Mouse (Mus musculus): Measurements from ENCODE around the gene Aptx. TPM values are rescaled to one million over a fixed set of nuclear protein-coding genes. Genes with fewer than 3 reads are reported as not detected.

The Aptx gene
- polyA plus RNA-seq (2015; fragmentation: Nextera tagmentation; extraction: Ambion mirVana) = 31.3 and 33.3 TPM in 2 replicates

GRCm38 (mm10) chr4:40702797-40703709, at the start of gene Aptx:
TSS of gene Aptx (minus strand) at chr4:40703194.

GRCm38 (mm10) chr4:40722011-40722666, 19.1 kb upstream of the Aptx start, which contains the start of gene Dnaja1:
TSS of gene Dnaja1 (plus strand) at chr4:40722150.

Small RNA genes lying within 50 kb of the gene (microRNA-seq; reads per million reads assigned to microRNA genes)
- not detected for gene Mir207 (ENCODE audit: borderline replicate concordance, insufficient number of aligned reads)

Other genes starting within 250 kb of the Aptx start
- 0.51 and 0.60 TPM in 2 replicates for gene Tmem215, start 231.0 kb downstream of the Aptx start, polyA plus RNA-seq (2015; fragmentation: Nextera tagmentation; extraction: Ambion mirVana)
- 338 and 374 TPM in 2 replicates for gene Dnaja1, start 19.0 kb upstream of the Aptx start, polyA plus RNA-seq (2015; fragmentation: Nextera tagmentation; extraction: Ambion mirVana)
- 101 and 134 TPM in 2 replicates for gene Smu1, start 54.7 kb upstream of the Aptx start, polyA plus RNA-seq (2015; fragmentation: Nextera tagmentation; extraction: Ambion mirVana)
- 38.1 and 56.3 TPM in 2 replicates for gene B4galt1, start 150.8 kb upstream of the Aptx start, polyA plus RNA-seq (2015; fragmentation: Nextera tagmentation; extraction: Ambion mirVana)
- gene Spink4, start 216.9 kb upstream of the Aptx start, polyA plus RNA-seq (2015; fragmentation: Nextera tagmentation; extraction: Ambion mirVana) = 7.0 and 10.7 TPM in 2 replicates
- 254 and 306 TPM in 2 replicates for gene Bag1, start 245.1 kb upstream of the Aptx start, polyA plus RNA-seq (2015; fragmentation: Nextera tagmentation; extraction: Ambion mirVana)
- gene Chmp5, start 245.2 kb upstream of the Aptx start, polyA plus RNA-seq (2015; fragmentation: Nextera tagmentation; extraction: Ambion mirVana) = 220 and 221 TPM in 2 replicates

Measured in adrenal gland, postnatal 0 days (tissue).